Mouse (Mus musculus) myocyte (in vitro differentiated cells): ENCODE data around the gene Smyd3.

ENCODE experiments used
- CEBPB ChIP-seq: IDR thresholded peaks from 2 replicates; pipeline ENCODE4 v1.6.1; 2011; ENCODE audit warnings: mild to moderate bottlenecking, moderate library complexity; ENCODE audit not compliant: poor library complexity, insufficient read depth, severe bottlenecking
- E2F4 ChIP-seq: IDR thresholded peaks from one replicate; pipeline ENCODE4 v1.6.1; 2011; ENCODE audit warnings: mild to moderate bottlenecking, control low read depth, moderate library complexity; ENCODE audit not compliant: insufficient read depth
- MAX ChIP-seq: IDR thresholded peaks from one replicate; pipeline ENCODE4 v1.6.1; 2011; ENCODE audit warnings: low read depth, mild to moderate bottlenecking, control low read depth
- MYOD1 ChIP-seq, 3 experiments: IDR thresholded peaks; one replicate each; pipeline ENCODE4 v1.6.1; 2011; ENCODE audit warnings: control low read depth in 2 of 3, low read depth in 2 of 3, mild to moderate bottlenecking in 2 of 3, moderate library complexity in 1 of 3; ENCODE audit not compliant: insufficient read length in 2 of 3, control insufficient read depth in 1 of 3
- MYOG ChIP-seq, 3 experiments: IDR thresholded peaks; one replicate each; pipeline ENCODE4 v1.6.1; 2011; ENCODE audit warnings: control low read depth in 2 of 3, low read depth in 2 of 3, mild to moderate bottlenecking in 2 of 3; ENCODE audit not compliant: insufficient read length in 2 of 3, control insufficient read depth in 1 of 3, insufficient read depth in 1 of 3
- POLR2A ChIP-seq: IDR thresholded peaks from one replicate; pipeline ENCODE4 v1.6.1; 2011; ENCODE audit warnings: low read depth, mild to moderate bottlenecking, control low read depth, moderate library complexity; ENCODE audit not compliant: insufficient read length
- POLR2AphosphoS2 ChIP-seq: IDR thresholded peaks from one replicate; pipeline ENCODE4 v1.6.1; 2011; ENCODE audit warnings: low read depth, control low read depth; ENCODE audit not compliant: insufficient read length
- REST ChIP-seq: IDR thresholded peaks from one replicate; pipeline ENCODE4 v1.6.1; 2011; ENCODE audit warnings: mild to moderate bottlenecking, control low read depth, moderate library complexity; ENCODE audit not compliant: insufficient read depth, insufficient read length
- SRF ChIP-seq: IDR thresholded peaks from one replicate; pipeline ENCODE4 v1.6.1; 2011; ENCODE audit warnings: low read depth; ENCODE audit not compliant: control insufficient read depth, insufficient read length
- TCF3 ChIP-seq: IDR thresholded peaks from one replicate; pipeline ENCODE4 v1.6.1; 2011; ENCODE audit warnings: low read depth, control low read depth; ENCODE audit not compliant: insufficient read length
- USF1 ChIP-seq: IDR thresholded peaks from one replicate; pipeline ENCODE4 v1.6.1; 2011; ENCODE audit warnings: low read depth, mild to moderate bottlenecking, control low read depth, moderate library complexity

GRCm38 (mm10) chr1:179433355-179433754, 84.5 kb downstream of the Smyd3 start:
- TF ChIP-seq POLR2A (no peak), CEBPB (no peak), MYOD1 (IDR thresholded peaks at IDR 0.05; ENCODE audit: control insufficient read depth in 1 of 3, insufficient read length in 2 of 3, low read depth in 2 of 3) (no peak), E2F4 (no peak), MAX (no peak), USF1 (no peak), SRF (no peak), MYOG (IDR thresholded peaks at IDR 0.05; ENCODE audit: control insufficient read depth in 1 of 3, insufficient read depth in 1 of 3, insufficient read length in 2 of 3, low read depth in 2 of 3) (no peak), POLR2AphosphoS2 (no peak), REST (no peak), TCF3 (no peak)
